ENCODE assay signal across 31 mouse cellular contexts in genomic region chr3:54377647-54378046, GRCm38 (mm10). TPM values are rescaled to one million over a fixed set of nuclear protein-coding genes. Genes with fewer than 3 reads are reported as not detected.
DNase-seq lines count a peak whose midpoint lies in the region; ATAC-seq lines count a peak whose summit lies in the region.
"Had no signal": no experiment of that assay in that cellular context is flagged by ENCODE, and none has a peak within 500 bp of the region (broad histone marks: within the 10 kb centered on the region; RNA-seq: fewer than 3 reads in every experiment).

No protein-coding gene starts in this region.

- no peak overlapping the region for H3K4me3 ChIP-seq in hindbrain, embryonic 12.5 days
- no peak overlapping the region for H3K4me3 ChIP-seq in hindbrain, embryonic 10.5 days
- H3K4me3 ChIP-seq in midbrain, embryonic 13.5 days (replicated peaks), result no peak overlapping the region
- H3K4me3 ChIP-seq in midbrain, embryonic 10.5 days, result no peak overlapping the region
- no peak overlapping the region for H3K4me3 ChIP-seq in midbrain, embryonic 14.5 days (replicated peaks; ENCODE audit: low read depth, low read length)
- H3K4me3 ChIP-seq: embryonic facial prominence, embryonic 13.5 days; erythroblast, embryonic 14.5 days; heart, embryonic 12.5 days; limb, embryonic 10.5 days had no signal

- 30% methylated on average over 2 of the region's 2 CpGs for WGBS in hindbrain, embryonic 12.5 days
- WGBS in hindbrain, embryonic 10.5 days, result 46% methylated on average over 2 of the region's 2 CpGs
- 12% methylated on average over 2 of the region's 2 CpGs for whole genome bisulfite sequencing in midbrain, embryonic 13.5 days
- 8% methylated on average over 2 of the region's 2 CpGs for WGBS in midbrain, embryonic 10.5 days
- 5% methylated on average over 2 of the region's 2 CpGs for WGBS in midbrain, embryonic 14.5 days

- peak; percentile 87 for ATAC-seq in hindbrain, embryonic 12.5 days (ENCODE audit: low FRiP score)
- peak; percentile 93 for ATAC-seq in midbrain, embryonic 13.5 days
- ATAC-seq in midbrain, embryonic 14.5 days (ENCODE audit: low FRiP score, low TSS enrichment), result peak; percentile 62; the same call in 1 of the 2 replicates
- ATAC-seq: CD4-positive, CD25-positive, alpha-beta regulatory T cell, adult 4 months; forebrain, embryonic 16.5 days; inflammation-experienced regulatory T-cells, adult 6 months; liver, postnatal 0 days; lung, postnatal 0 days had no signal

- no peaks in the 10 kb centered on the region for H3K27me3 ChIP-seq in hindbrain, embryonic 12.5 days
- H3K27me3 ChIP-seq in hindbrain, embryonic 10.5 days (ENCODE audit: insufficient read depth, poor library complexity, severe bottlenecking), result no peaks in the 10 kb centered on the region
- no peaks in the 10 kb centered on the region for H3K27me3 ChIP-seq in midbrain, embryonic 13.5 days
- H3K27me3 ChIP-seq in midbrain, embryonic 10.5 days (ENCODE audit: low read depth, poor library complexity, severe bottlenecking), result no peaks in the 10 kb centered on the region
- no peaks in the 10 kb centered on the region for H3K27me3 ChIP-seq in midbrain, embryonic 14.5 days (ENCODE audit: control insufficient read depth, insufficient read depth, low read length)
- H3K27me3 ChIP-seq: embryonic facial prominence, embryonic 13.5 days; heart, embryonic 12.5 days had no signal

- H3K9ac ChIP-seq in hindbrain, embryonic 12.5 days, result no peak overlapping the region
- H3K9ac ChIP-seq in midbrain, embryonic 13.5 days (replicated peaks), result no peak overlapping the region
- no peak overlapping the region for H3K9ac ChIP-seq in midbrain, embryonic 14.5 days (replicated peaks; ENCODE audit: low read length)
- H3K9ac ChIP-seq: embryonic facial prominence, embryonic 13.5 days; heart, embryonic 12.5 days; liver, postnatal 0 days had no signal

- H3K27ac ChIP-seq in hindbrain, embryonic 12.5 days, result no peak overlapping the region
- H3K27ac ChIP-seq in hindbrain, embryonic 10.5 days, result no peak overlapping the region
- H3K27ac ChIP-seq in midbrain, embryonic 13.5 days, result no peak overlapping the region
- no peak overlapping the region for H3K27ac ChIP-seq in midbrain, embryonic 10.5 days (replicated peaks)
- H3K27ac ChIP-seq in midbrain, embryonic 14.5 days (replicated peaks; ENCODE audit: low read depth, low read length), result no peak overlapping the region
- H3K27ac ChIP-seq: embryonic facial prominence, embryonic 13.5 days; limb, embryonic 10.5 days; stomach, postnatal 0 days had no signal

- no peaks in the 10 kb centered on the region for H3K36me3 ChIP-seq in hindbrain, embryonic 12.5 days
- H3K36me3 ChIP-seq in hindbrain, embryonic 10.5 days, result no peaks in the 10 kb centered on the region
- no peaks in the 10 kb centered on the region for H3K36me3 ChIP-seq in midbrain, embryonic 13.5 days
- H3K36me3 ChIP-seq in midbrain, embryonic 10.5 days, result no peaks in the 10 kb centered on the region
- H3K36me3 ChIP-seq in midbrain, embryonic 14.5 days (ENCODE audit: control insufficient read depth, insufficient read depth, low read length), result no peaks in the 10 kb centered on the region
- H3K36me3 ChIP-seq: limb, embryonic 10.5 days had no signal

- no peak for DNase-seq in hindbrain, embryonic 10.5 days (ENCODE audit: low spot score)
- no peak for DNase-seq in midbrain, embryonic 10.5 days (ENCODE audit: low spot score)
- peak; percentile 45 for DNase-seq in midbrain, embryonic 14.5 days
- no peak for DNase-seq in lung, postnatal 25 days (ENCODE audit: low spot score)
- DNase-seq in adrenal gland, postnatal 10 days, result no peak
- DNase-seq: adrenal gland, adult 2 months; cerebellum, adult 18-20 months; cerebellum, postnatal 25 days; embryo, embryonic 11 days; gastrocnemius, postnatal 10 days; heart, adult 18-20 months; heart, postnatal 10 days; kidney, adult 2 months; kidney, postnatal 10 days; liver; liver, postnatal 0 days; right cerebral cortex, postnatal 14 days; thymus, adult 2 months; thymus, postnatal 4 days had no signal

- peaks cover 4% of the 10 kb centered on the region; the same call in 1 of the 2 replicates for H3K4me1 ChIP-seq in hindbrain, embryonic 12.5 days
- peaks cover 5% of the 10 kb centered on the region; the same call in 1 of the 2 replicates for H3K4me1 ChIP-seq in hindbrain, embryonic 10.5 days (replicated peaks)
- 0 out of 2 replicates have a peak, but pooled peaks cover 6% of the 10 kb centered on the region for H3K4me1 ChIP-seq in midbrain, embryonic 13.5 days (replicated peaks)
- H3K4me1 ChIP-seq in midbrain, embryonic 10.5 days, result peaks cover 7% of the 10 kb centered on the region
- no peaks in the 10 kb centered on the region for H3K4me1 ChIP-seq in midbrain, embryonic 14.5 days (ENCODE audit: control insufficient read depth, insufficient read depth, low read length)
- H3K4me1 ChIP-seq: embryonic facial prominence, embryonic 13.5 days; heart, embryonic 12.5 days had no signal

- H3K9me3 ChIP-seq in hindbrain, embryonic 12.5 days (replicated peaks), result no peaks in the 10 kb centered on the region
- H3K9me3 ChIP-seq in hindbrain, embryonic 10.5 days, result no peaks in the 10 kb centered on the region
- H3K9me3 ChIP-seq in midbrain, embryonic 13.5 days, result no peaks in the 10 kb centered on the region
- H3K9me3 ChIP-seq in midbrain, embryonic 10.5 days (replicated peaks), result no peaks in the 10 kb centered on the region
- H3K9me3 ChIP-seq in midbrain, embryonic 14.5 days (ENCODE audit: control insufficient read depth, low read length), result no peaks in the 10 kb centered on the region
- H3K9me3 ChIP-seq: embryonic facial prominence, embryonic 13.5 days; heart, embryonic 12.5 days; limb, embryonic 10.5 days had no signal

- no peak overlapping the region for H3K4me2 ChIP-seq in hindbrain, embryonic 12.5 days (replicated peaks)
- no peak overlapping the region for H3K4me2 ChIP-seq in midbrain, embryonic 13.5 days (replicated peaks)
- no peak overlapping the region for H3K4me2 ChIP-seq in midbrain, embryonic 14.5 days (ENCODE audit: low read length)
- H3K4me2 ChIP-seq: embryonic facial prominence, embryonic 13.5 days; heart, embryonic 12.5 days had no signal

RNA-seq across cellular contexts. Expression of gene Postn, which starts 16.7 kb away (rescaled TPM):
- polyA plus RNA-seq in hindbrain, embryonic 12.5 days (2016; fragmentation: Nextera tagmentation; extraction: Ambion mirVana), result 42.2 and 64.5 TPM in 2 replicates
- 13.4 and 14.1 TPM in 2 replicates for polyA plus RNA-seq in hindbrain, embryonic 10.5 days (2016; fragmentation: Nextera tagmentation; extraction: Ambion mirVana)
- polyA plus RNA-seq in midbrain, embryonic 13.5 days (2015; fragmentation: Nextera tagmentation; extraction: Ambion mirVana), result 4.7 and 7.3 TPM in 2 replicates
- polyA plus RNA-seq in midbrain, embryonic 10.5 days (2016; fragmentation: Nextera tagmentation; extraction: Ambion mirVana), result 5.5 and 7.3 TPM in 2 replicates
- polyA plus RNA-seq in midbrain, embryonic 14.5 days (2014; fragmentation: Nextera tagmentation; extraction: Ambion mirVana), result 2.8 and 13.1 TPM in 2 replicates
- 100 to 1,000 TPM; 324 to 361 TPM for total RNA-seq in adrenal gland, postnatal 10 days (2021)
- total RNA-seq: monocyte, adult 5-6 weeks had no signal
- polyA plus RNA-seq: CD4-positive, CD25-positive, alpha-beta regulatory T cell, adult 4 months; erythroblast, embryonic 14.5 days; inflammation-experienced regulatory T-cells, adult 6 months had no signal
